Mouse (Mus musculus): ENCODE data around the gene Slc8a1. TPM values are rescaled to one million over a fixed set of nuclear protein-coding genes. Genes with fewer than 3 reads are reported as not detected.
A peak's percentile ranks its signal among the peaks of the same experiment; 100 is the strongest.

The Slc8a1 gene
- total and polyA plus RNA-seq, 2 experiments from 2014 or later = 71.6 to 875 TPM

DNA sequence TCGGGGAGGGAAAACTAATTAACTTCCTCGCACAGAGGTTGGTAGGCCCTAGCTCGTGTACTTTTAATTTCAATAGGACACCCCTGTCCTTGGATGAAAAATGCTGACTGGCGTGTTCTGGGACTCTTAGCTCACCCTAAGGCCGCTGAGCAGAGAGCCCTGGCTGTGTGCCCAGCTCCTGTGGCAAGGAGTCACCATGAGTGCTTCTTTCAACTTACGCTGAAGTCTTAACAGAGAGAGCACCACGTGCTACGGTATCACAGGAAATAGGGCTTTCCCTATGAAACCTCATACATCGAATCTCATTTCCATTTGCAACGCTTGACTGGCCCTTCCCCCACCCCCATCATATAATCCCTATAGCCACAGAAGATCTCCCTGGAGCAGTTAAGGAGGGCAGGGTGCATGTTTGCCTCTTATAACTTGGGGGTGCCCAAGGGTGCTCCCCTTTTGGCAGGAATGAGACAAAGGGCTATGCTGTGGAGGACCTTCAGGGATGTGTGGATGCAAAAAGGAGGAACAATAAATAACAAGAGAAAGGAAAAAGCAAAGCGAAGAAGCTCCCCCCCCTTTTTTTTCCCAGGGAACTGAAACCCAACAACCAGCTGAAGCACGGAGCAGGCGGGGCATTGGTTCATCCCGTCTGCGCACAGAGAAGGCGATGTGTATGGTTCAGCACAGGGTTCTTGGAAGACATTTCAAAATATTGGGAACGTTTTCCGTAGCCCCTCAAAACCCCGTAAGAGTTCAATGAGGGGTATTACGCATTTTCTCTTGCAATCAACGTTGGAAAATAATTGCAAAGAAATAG, 257.6 kb downstream of the Slc8a1 start:
- H3K9me3 ChIP-seq (replicated peaks; ENCODE audit: control insufficient read depth, low read length) = no peaks in the 10 kb centered on the region
- WGBS = 50% methylated on average over 21 of the region's 21 CpGs
- TF ChIP-seq EP300 (IDR thresholded peaks at IDR 0.05; ENCODE audit: low read depth) (no peak), CTCF (IDR thresholded peaks at IDR 0.05; ENCODE audit: low read depth) (no peak)
- peak overlapping the region; percentile 29 for H3K4me2 ChIP-seq (ENCODE audit: low read depth, low read length)
- H3K9ac ChIP-seq (replicated peaks; ENCODE audit: low read depth, low read length) = no peak overlapping the region
- DNase-seq (ENCODE audit: low spot score) = peak; percentile 83
- no peaks in the 10 kb centered on the region for H3K36me3 ChIP-seq (replicated peaks; ENCODE audit: control insufficient read depth, insufficient read depth, low read length)
- peak; percentile 67 for ATAC-seq (ENCODE audit: insufficient read depth, low read depth)
- peaks cover 43% of the 10 kb centered on the region for H3K4me1 ChIP-seq (ENCODE audit: control insufficient read depth, insufficient read depth)
- peak overlapping the region; percentile 64 for H3K27ac ChIP-seq (ENCODE audit: low read depth)
- no peak overlapping the region for H3K4me3 ChIP-seq (ENCODE audit: low read depth, low read length)
- no peaks in the 10 kb centered on the region for H3K27me3 ChIP-seq (ENCODE audit: control insufficient read depth, insufficient read depth, low read length)

DNA sequence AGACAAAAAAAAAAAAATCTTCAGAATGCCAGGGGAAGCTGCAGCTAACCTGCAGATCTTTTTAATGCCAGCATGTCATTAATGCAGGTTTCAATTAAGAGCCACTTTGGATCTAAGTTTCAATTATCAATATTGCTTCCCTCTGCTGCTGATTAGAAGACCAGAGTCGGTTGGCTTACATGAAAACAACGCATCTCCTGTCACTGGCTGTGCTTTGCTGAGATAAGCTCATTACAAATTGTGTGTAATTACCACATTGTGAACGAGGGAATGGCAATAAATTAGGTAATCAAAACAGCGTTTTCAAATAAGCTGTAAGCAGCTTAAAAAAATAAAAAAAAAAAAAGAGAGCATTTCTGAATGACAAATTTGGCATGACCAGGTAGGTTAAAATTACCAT, 258.4 kb downstream of the Slc8a1 start:
- no peak overlapping the region for H3K4me3 ChIP-seq (ENCODE audit: low read depth, low read length)
- H3K27ac ChIP-seq (ENCODE audit: low read depth) = peak overlapping the region; percentile 64; the same call in 1 of the 2 replicates
- WGBS = 51% methylated on average over 4 of the region's 4 CpGs
- DNase-seq (ENCODE audit: low spot score) = no peak
- H3K36me3 ChIP-seq (replicated peaks; ENCODE audit: control insufficient read depth, insufficient read depth, low read length) = no peaks in the 10 kb centered on the region
- no peaks in the 10 kb centered on the region for H3K27me3 ChIP-seq (ENCODE audit: control insufficient read depth, insufficient read depth, low read length)
- H3K4me2 ChIP-seq (ENCODE audit: low read depth, low read length) = peak overlapping the region; percentile 29
- H3K9ac ChIP-seq (replicated peaks; ENCODE audit: low read depth, low read length) = no peak overlapping the region
- TF ChIP-seq CTCF (IDR thresholded peaks at IDR 0.05; ENCODE audit: low read depth) (no peak), EP300 (IDR thresholded peaks at IDR 0.05; ENCODE audit: low read depth) (no peak)
- no peaks in the 10 kb centered on the region for H3K9me3 ChIP-seq (replicated peaks; ENCODE audit: control insufficient read depth, low read length)
- peaks cover 40% of the 10 kb centered on the region for H3K4me1 ChIP-seq (ENCODE audit: control insufficient read depth, insufficient read depth)
- ATAC-seq (ENCODE audit: insufficient read depth, low read depth) = no peak

GRCm38 (mm10) chr17:81477420-81477819, 260.8 kb downstream of the Slc8a1 start:
- TF ChIP-seq EP300 (IDR thresholded peaks at IDR 0.05; ENCODE audit: low read depth) (no peak), CTCF (IDR thresholded peaks at IDR 0.05; ENCODE audit: low read depth) (no peak; the same call in 1 of the 2 replicates)
- ATAC-seq (ENCODE audit: insufficient read depth, low read depth) = no peak
- Histone ChIP-seq H3K36me3 (replicated peaks; ENCODE audit: control insufficient read depth, insufficient read depth, low read length) (no peaks in the 10 kb centered on the region), H3K4me3 (ENCODE audit: low read depth, low read length) (no peak overlapping the region), H3K27me3 (ENCODE audit: control insufficient read depth, insufficient read depth, low read length) (no peaks in the 10 kb centered on the region), H3K9ac (replicated peaks; ENCODE audit: low read depth, low read length) (no peak overlapping the region), H3K9me3 (replicated peaks; ENCODE audit: control insufficient read depth, low read length) (no peaks in the 10 kb centered on the region), H3K27ac (ENCODE audit: low read depth) (peak overlapping the region; percentile 11; the same call in 1 of the 2 replicates), H3K4me1 (ENCODE audit: control insufficient read depth, insufficient read depth) (peaks cover 31% of the 10 kb centered on the region), H3K4me2 (ENCODE audit: low read depth, low read length) (no peak overlapping the region)
- DNase-seq (ENCODE audit: low spot score) = no peak
- 65% methylated on average over 1 of the region's 1 CpGs for WGBS

- TF ChIP-seq EP300 (IDR thresholded peaks at IDR 0.05; ENCODE audit: low read depth) (no peak), CTCF (IDR thresholded peaks at IDR 0.05; ENCODE audit: low read depth) (no peak)
- WGBS = 71% methylated on average over 3 of the region's 3 CpGs
- Histone ChIP-seq H3K36me3 (replicated peaks; ENCODE audit: control insufficient read depth, insufficient read depth, low read length) (0 out of 2 replicates have a peak, but pooled peaks cover 3% of the 10 kb centered on the region), H3K9ac (replicated peaks; ENCODE audit: low read depth, low read length) (no peak overlapping the region), H3K4me2 (ENCODE audit: low read depth, low read length) (no peak overlapping the region), H3K4me3 (ENCODE audit: low read depth, low read length) (no peak overlapping the region), H3K9me3 (replicated peaks; ENCODE audit: control insufficient read depth, low read length) (no peaks in the 10 kb centered on the region), H3K27me3 (ENCODE audit: control insufficient read depth, insufficient read depth, low read length) (no peaks in the 10 kb centered on the region), H3K27ac (ENCODE audit: low read depth) (no peak overlapping the region), H3K4me1 (ENCODE audit: control insufficient read depth, insufficient read depth) (peaks cover 13% of the 10 kb centered on the region; the same call in 1 of the 2 replicates)
- ATAC-seq (ENCODE audit: insufficient read depth, low read depth) (no peak), DNase-seq (ENCODE audit: low spot score) (no peak)
These were observed 264.8 kb downstream of the Slc8a1 start for GRCm38 (mm10) chr17:81473363-81473762.

- WGBS = 7% methylated on average over 5 of the region's 5 CpGs
- Histone ChIP-seq H3K9me3 (replicated peaks; ENCODE audit: control insufficient read depth, low read length) (no peaks in the 10 kb centered on the region), H3K4me2 (ENCODE audit: low read depth, low read length) (no peak overlapping the region), H3K36me3 (replicated peaks; ENCODE audit: control insufficient read depth, insufficient read depth, low read length) (0 out of 2 replicates have a peak, but pooled peaks cover 3% of the 10 kb centered on the region), H3K9ac (replicated peaks; ENCODE audit: low read depth, low read length) (no peak overlapping the region), H3K4me1 (ENCODE audit: control insufficient read depth, insufficient read depth) (0 out of 2 replicates have a peak, but pooled peaks cover 6% of the 10 kb centered on the region), H3K4me3 (ENCODE audit: low read depth, low read length) (no peak overlapping the region), H3K27me3 (ENCODE audit: control insufficient read depth, insufficient read depth, low read length) (no peaks in the 10 kb centered on the region), H3K27ac (ENCODE audit: low read depth) (peak overlapping the region; percentile 70)
- ATAC-seq (ENCODE audit: insufficient read depth, low read depth) (peak; percentile 86), DNase-seq (ENCODE audit: low spot score) (peak; percentile 86)
- TF ChIP-seq CTCF (IDR thresholded peaks at IDR 0.05; ENCODE audit: low read depth) = no peak
- peak; percentile 67; the same call in 1 of the 2 replicates for TF ChIP-seq EP300 (IDR thresholded peaks at IDR 0.05; ENCODE audit: low read depth)
These were observed 269.2 kb downstream of the Slc8a1 start for GRCm38 (mm10) chr17:81468941-81469340.

Measured in heart, postnatal 0 days (tissue).